Mouse (Mus musculus) kidney, adult 2 months (tissue): Measurements from ENCODE around the gene Cst12.

Experiments used
- CTCF ChIP-seq: fragments of 200-500 bp; conservative IDR thresholded peaks from 2 replicates; pipeline ENCODE4 v1.5.1; 2011; ENCODE audit warnings: low read depth, mild to moderate bottlenecking, control low read depth, low read length, moderate library complexity, mixed read lengths; ENCODE audit not compliant: insufficient read depth, insufficient read length
- POLR2A ChIP-seq: fragments of 200-500 bp; IDR thresholded peaks from one replicate; pipeline ENCODE4 v1.6.1; 2011; ENCODE audit warnings: low read depth, low read length, control low read depth

DNA sequence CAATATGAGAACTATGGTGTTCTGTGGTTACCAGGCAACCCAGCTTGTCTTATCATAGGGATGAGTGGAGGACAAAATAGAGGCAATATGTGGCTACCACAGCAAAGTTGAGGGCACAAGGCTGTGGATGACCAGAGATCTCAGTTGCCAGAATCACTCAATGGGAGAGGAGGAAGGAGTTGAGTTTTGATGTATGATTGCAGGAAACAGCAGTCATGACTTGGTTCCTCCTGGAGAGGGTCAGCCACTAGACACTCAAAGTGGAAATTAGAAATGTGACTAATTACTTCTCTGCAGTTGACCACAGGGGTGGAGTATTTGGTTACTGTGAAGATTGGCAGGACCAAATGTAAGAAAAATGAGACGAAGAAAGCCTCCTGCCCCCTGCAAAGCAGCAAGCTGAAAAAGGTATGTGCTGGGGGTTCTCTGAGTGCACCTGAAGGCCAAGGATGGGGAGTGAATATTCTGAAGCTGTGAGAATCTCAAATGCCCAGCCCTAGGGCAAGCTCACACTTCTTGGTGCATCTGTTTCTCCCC lies 34.8 kb upstream of the Cst12 start:
- no peak for TF ChIP-seq CTCF
- no peak for TF ChIP-seq POLR2A
